Mouse (Mus musculus): ENCODE results near the gene Lamc2. TPM values are rescaled to one million over a fixed set of nuclear protein-coding genes. Genes with fewer than 3 reads are reported as not detected.

Gene Lamc2
- not detected for polyA plus RNA-seq (2017; shearing (Covaris generic))

DNA sequence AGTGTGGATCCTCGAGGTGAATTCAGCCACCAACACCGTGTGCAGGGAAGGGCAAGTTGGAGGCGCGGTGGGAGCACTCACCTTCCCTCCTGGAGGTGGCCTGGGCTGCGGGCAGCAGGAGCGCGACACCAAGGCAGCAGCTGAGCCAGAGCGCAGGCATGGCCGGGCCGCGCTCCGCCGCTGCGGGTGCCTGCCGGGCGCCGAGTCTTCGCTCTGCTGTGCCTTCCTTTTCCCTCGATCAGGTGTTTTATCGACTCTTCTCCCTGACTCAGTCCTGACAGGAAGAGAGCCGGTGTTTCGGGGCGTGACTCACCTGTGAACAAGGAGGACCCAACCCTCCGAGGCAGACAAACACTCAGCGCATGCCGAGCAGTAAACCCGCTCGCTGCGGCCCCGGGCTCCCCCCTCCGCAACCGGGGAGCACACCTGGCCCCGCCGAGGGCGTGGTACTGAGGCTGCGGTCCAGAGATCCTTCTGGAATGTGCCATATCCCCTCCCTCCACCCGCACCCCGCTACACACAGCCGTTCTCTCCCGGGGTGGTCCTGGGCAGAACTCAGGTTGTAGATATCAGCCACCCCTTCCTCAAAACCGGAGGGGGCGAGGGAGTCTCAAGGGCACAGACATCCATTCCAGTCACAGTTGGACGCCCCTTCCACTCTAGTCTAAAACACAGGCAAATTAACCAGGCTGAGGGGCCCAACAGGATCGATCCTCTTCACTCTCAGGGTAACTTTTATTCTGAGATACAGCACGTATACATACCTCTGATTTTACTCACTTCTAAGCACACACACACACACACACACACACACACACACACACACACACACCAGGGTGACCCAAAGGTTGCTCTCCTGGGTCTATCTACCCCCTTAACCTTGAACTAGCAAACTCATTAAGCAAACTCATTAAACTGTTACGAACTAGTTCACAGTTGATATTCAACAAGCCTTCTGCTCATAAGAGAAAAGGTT is at the start of gene Lamc2:
TSS of gene Lamc2 (minus strand) at position 620 of the 976 bp plus-strand sequence.

Other genes starting within 250 kb of the Lamc2 start
- gene Nmnat2, start 231.5 kb downstream of the Lamc2 start, polyA plus RNA-seq (2017; shearing (Covaris generic)) = 8.7 TPM
- 3.1 TPM for gene Lamc1, start 146.3 kb upstream of the Lamc2 start, polyA plus RNA-seq (2017; shearing (Covaris generic))
- gene Shcbp1l, start 238.7 kb upstream of the Lamc2 start, polyA plus RNA-seq (2017; shearing (Covaris generic)) = 0.24 TPM

Data from effector memory CD4-positive, alpha-beta T cell, adult 5 months (primary cell).